Mouse (Mus musculus): ENCODE results near the gene Ddr2.

DNA sequence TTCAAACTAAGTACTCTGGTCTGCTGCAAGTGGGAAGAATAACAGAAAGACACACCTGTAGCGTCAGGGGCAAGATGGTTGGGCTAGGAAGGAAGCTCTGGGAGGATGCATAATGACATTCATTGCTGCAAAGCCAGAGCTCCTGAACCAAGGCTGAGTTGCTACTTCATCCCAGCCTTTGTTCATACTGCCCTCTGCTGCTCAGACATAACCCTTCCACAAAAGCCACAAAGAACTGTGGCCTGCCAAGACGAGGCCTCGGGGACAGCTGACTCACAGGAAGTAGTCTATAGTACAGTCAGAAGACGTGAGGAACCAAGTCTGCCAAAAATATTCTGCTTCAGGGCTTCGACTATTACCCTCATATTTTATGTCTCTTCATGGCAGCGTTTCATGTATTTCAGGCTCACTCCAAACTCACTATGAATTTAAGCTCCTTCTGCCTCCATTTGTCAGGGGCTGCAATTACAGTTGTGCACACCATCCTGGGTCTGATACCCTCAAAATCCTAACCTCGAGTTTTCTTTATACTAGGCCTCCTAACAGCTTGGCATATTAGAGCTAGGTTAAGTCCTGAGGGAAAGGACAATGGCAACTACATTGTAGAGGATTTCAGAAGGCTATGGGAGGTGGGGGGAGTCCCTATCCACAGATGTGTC lies 25.9 kb upstream of the Ddr2 start:
- TF ChIP-seq NELFE (IDR thresholded peaks at IDR 0.05; ENCODE audit: low read depth, low read length) (peak; percentile 28; the same call in 1 of the 2 replicates), CTCF (conservative IDR thresholded peaks at IDR 0.05 in 1 of 2, IDR thresholded peaks at IDR 0.05 in 1 of 2; ENCODE audit: low read depth in 2 of 2, low read length in 2 of 2) (peak; percentile 23 to 94; a peak in 3 of 4 replicates), EP300 (IDR thresholded peaks at IDR 0.05; ENCODE audit: low read length) (no peak), USF1 (IDR thresholded peaks at IDR 0.05; ENCODE audit: low read depth, low read length) (no peak), NRF1 (IDR thresholded peaks at IDR 0.05; ENCODE audit: low read depth, low read length) (no peak), BHLHE40 (IDR thresholded peaks at IDR 0.05; ENCODE audit: low read depth, low read length) (peak; percentile 35; the same call in 1 of the 2 replicates), POLR2AphosphoS2 (IDR thresholded peaks at IDR 0.05; ENCODE audit: low read depth, low read length) (no peak), UBTF (IDR thresholded peaks at IDR 0.05; ENCODE audit: low read depth, low read length) (no peak), POLR2A (IDR thresholded peaks at IDR 0.05; ENCODE audit: low read depth, low read length) (no peak), ZNF384 (IDR thresholded peaks at IDR 0.05; ENCODE audit: low read depth, low read length) (no peak), MYC (IDR thresholded peaks at IDR 0.05; ENCODE audit: low read depth, low read length) (0 out of 2 replicates have a peak, but pooled peaks have one; percentile 28), JUND (conservative IDR thresholded peaks at IDR 0.05; ENCODE audit: low read depth, low read length) (no peak; the same call in 1 of the 2 replicates)

Measured in CH12.LX (cell line).